Mouse (Mus musculus): ENCODE measurements around the gene Pskh1. TPM values are rescaled to one million over a fixed set of nuclear protein-coding genes. Genes with fewer than 3 reads are reported as not detected.

Pskh1 gene
- total RNA-seq, 1 experiment, result 13.2 TPM

GRCm38 (mm10) chr8:105889756-105890465 is 10.3 kb upstream of the Pskh1 start:
- Histone ChIP-seq H3K9ac (ENCODE audit: insufficient read depth, low read depth, low read length, poor library complexity, severe bottlenecking) (no peak overlapping the region), H3K9me3 (ENCODE audit: control insufficient read depth, insufficient read depth, low read depth, low read length) (no peaks in the 10 kb centered on the region), H3K27ac (ENCODE audit: insufficient read depth, low read depth, low read length, poor library complexity, severe bottlenecking) (no peak overlapping the region), H3K4me1 (ENCODE audit: control insufficient read depth in 2 of 2, insufficient read depth in 2 of 2, low read length in 2 of 2, poor library complexity in 1 of 2) (peaks cover 0 to 10% of the 10 kb centered on the region in 2 experiments; a peak in 1 of 4 replicates), H3K36me3 (ENCODE audit: control insufficient read depth, insufficient read depth, low read length, poor library complexity, severe bottlenecking) (peaks cover 65% of the 10 kb centered on the region), H3K4me3 (ENCODE audit: insufficient read depth in 1 of 2, low read depth in 1 of 2, low read length in 2 of 2, poor library complexity in 1 of 2, severe bottlenecking in 1 of 2) (no peak overlapping the region)
- in situ Hi-C loops (cut with MboI; ENCODE audit: low sequenced_read_pairs in 2 of 2, unreplicated experiment in 2 of 2), result no loop called here
- TF ChIP-seq ZC3H11A (IDR thresholded peaks at IDR 0.05; ENCODE audit: borderline replicate concordance, low read depth, low read length) (no peak), HCFC1 (IDR thresholded peaks at IDR 0.05; ENCODE audit: borderline replicate concordance, insufficient read depth, low read length) (no peak), MAFK (IDR thresholded peaks at IDR 0.05; ENCODE audit: insufficient read depth, low read depth, low read length) (no peak), ZNF384 (IDR thresholded peaks at IDR 0.05; ENCODE audit: low read depth, low read length) (no peak), CHD2 (IDR thresholded peaks at IDR 0.05; ENCODE audit: low read depth, low read length) (no peak)
- DNase-seq (ENCODE audit: low read depth, low spot score), result no peak

- no peak overlapping the region for H3K27ac ChIP-seq (ENCODE audit: insufficient read depth, low read depth, low read length, poor library complexity, severe bottlenecking)
- H3K36me3 ChIP-seq (ENCODE audit: control insufficient read depth, insufficient read depth, low read length, poor library complexity, severe bottlenecking), result peaks cover 59% of the 10 kb centered on the region
- H3K9ac ChIP-seq (ENCODE audit: insufficient read depth, low read depth, low read length, poor library complexity, severe bottlenecking), result no peak overlapping the region
- TF ChIP-seq MAFK (IDR thresholded peaks at IDR 0.05; ENCODE audit: insufficient read depth, low read depth, low read length), result no peak
- no peak for TF ChIP-seq ZNF384 (IDR thresholded peaks at IDR 0.05; ENCODE audit: low read depth, low read length)
- no peak for TF ChIP-seq CHD2 (IDR thresholded peaks at IDR 0.05; ENCODE audit: low read depth, low read length)
- no peak for TF ChIP-seq HCFC1 (IDR thresholded peaks at IDR 0.05; ENCODE audit: borderline replicate concordance, insufficient read depth, low read length)
- no peak for TF ChIP-seq ZC3H11A (IDR thresholded peaks at IDR 0.05; ENCODE audit: borderline replicate concordance, low read depth, low read length)
- H3K9me3 ChIP-seq (ENCODE audit: control insufficient read depth, insufficient read depth, low read depth, low read length), result no peaks in the 10 kb centered on the region
- DNase-seq (ENCODE audit: low read depth, low spot score), result no peak
- H3K4me3 ChIP-seq (ENCODE audit: insufficient read depth in 1 of 2, low read depth in 1 of 2, low read length in 2 of 2, poor library complexity in 1 of 2, severe bottlenecking in 1 of 2), result no peak overlapping the region
- H3K4me1 ChIP-seq (ENCODE audit: control insufficient read depth in 2 of 2, insufficient read depth in 2 of 2, low read length in 2 of 2, poor library complexity in 1 of 2), result peaks cover 0 to 10% of the 10 kb centered on the region in 2 experiments; a peak in 1 of 4 replicates
- in situ Hi-C loops (cut with MboI; ENCODE audit: low sequenced_read_pairs in 2 of 2, unreplicated experiment in 2 of 2), result no loop called here
These were observed 9.4 kb upstream of the Pskh1 start for GRCm38 (mm10) chr8:105890870-105891269.

GRCm38 (mm10) chr8:105892432-105892831 is 7.8 kb upstream of the Pskh1 start:
- in situ Hi-C loops (cut with MboI; ENCODE audit: low sequenced_read_pairs in 2 of 2, unreplicated experiment in 2 of 2), result no loop called here
- peaks cover 43% of the 10 kb centered on the region for H3K36me3 ChIP-seq (ENCODE audit: control insufficient read depth, insufficient read depth, low read length, poor library complexity, severe bottlenecking)
- peaks cover 0 to 10% of the 10 kb centered on the region in 2 experiments; a peak in 1 of 4 replicates for H3K4me1 ChIP-seq (ENCODE audit: control insufficient read depth in 2 of 2, insufficient read depth in 2 of 2, low read length in 2 of 2, poor library complexity in 1 of 2)
- no peak overlapping the region for H3K27ac ChIP-seq (ENCODE audit: insufficient read depth, low read depth, low read length, poor library complexity, severe bottlenecking)
- no peaks in the 10 kb centered on the region for H3K9me3 ChIP-seq (ENCODE audit: control insufficient read depth, insufficient read depth, low read depth, low read length)
- no peak overlapping the region for H3K4me3 ChIP-seq (ENCODE audit: insufficient read depth in 1 of 2, low read depth in 1 of 2, low read length in 2 of 2, poor library complexity in 1 of 2, severe bottlenecking in 1 of 2)
- peak; percentile 27 for DNase-seq (ENCODE audit: low read depth, low spot score)
- TF ChIP-seq MAFK (IDR thresholded peaks at IDR 0.05; ENCODE audit: insufficient read depth, low read depth, low read length), result no peak
- no peak for TF ChIP-seq ZC3H11A (IDR thresholded peaks at IDR 0.05; ENCODE audit: borderline replicate concordance, low read depth, low read length)
- H3K9ac ChIP-seq (ENCODE audit: insufficient read depth, low read depth, low read length, poor library complexity, severe bottlenecking), result no peak overlapping the region

GRCm38 (mm10) chr8:105893339-105893738 is 6.9 kb upstream of the Pskh1 start, which contains the start of gene Nrn1l:
Gene Nrn1l, plus strand, starts transcription at chr8:105893567.
- Histone ChIP-seq H3K4me1 (ENCODE audit: control insufficient read depth in 2 of 2, insufficient read depth in 2 of 2, low read length in 2 of 2, poor library complexity in 1 of 2) (peaks cover 0 to 10% of the 10 kb centered on the region in 2 experiments; a peak in 1 of 4 replicates), H3K9ac (ENCODE audit: insufficient read depth, low read depth, low read length, poor library complexity, severe bottlenecking) (0 out of 2 replicates have a peak within 1 kb of the TSS, but pooled peaks have one; percentile 26), H3K9me3 (ENCODE audit: control insufficient read depth, insufficient read depth, low read depth, low read length) (no peaks in the 10 kb centered on the region), H3K27ac (ENCODE audit: insufficient read depth, low read depth, low read length, poor library complexity, severe bottlenecking) (no peak within 1 kb of the TSS), H3K36me3 (ENCODE audit: control insufficient read depth, insufficient read depth, low read length, poor library complexity, severe bottlenecking) (peaks cover 34% of the 10 kb centered on the region), H3K4me3 (ENCODE audit: insufficient read depth in 1 of 2, low read depth in 1 of 2, low read length in 2 of 2, poor library complexity in 1 of 2, severe bottlenecking in 1 of 2) (peak within 1 kb of the TSS; percentile 17 to 38; a peak in 2 of 4 replicates)
- peak; percentile 85 for DNase-seq (ENCODE audit: low read depth, low spot score)
- TF ChIP-seq ZNF384 (IDR thresholded peaks at IDR 0.05; ENCODE audit: low read depth, low read length) (no peak), CHD2 (IDR thresholded peaks at IDR 0.05; ENCODE audit: low read depth, low read length) (no peak), MAFK (IDR thresholded peaks at IDR 0.05; ENCODE audit: insufficient read depth, low read depth, low read length) (no peak), HCFC1 (IDR thresholded peaks at IDR 0.05; ENCODE audit: borderline replicate concordance, insufficient read depth, low read length) (no peak), ZC3H11A (IDR thresholded peaks at IDR 0.05; ENCODE audit: borderline replicate concordance, low read depth, low read length) (no peak)
- in situ Hi-C loops (cut with MboI; ENCODE audit: low sequenced_read_pairs in 2 of 2, unreplicated experiment in 2 of 2), result no loop called here

All from ES-E14 (cell line).